ENCODE assay signal across 8 mouse cellular contexts in genomic region chr12:82105184-82106031, GRCm38 (mm10).
DNase-seq lines count a peak whose midpoint lies in the region; ATAC-seq and TF ChIP-seq lines count a peak whose summit lies in the region.

No protein-coding gene starts in this region.

- no peaks in the 10 kb centered on the region for H3K27me3 ChIP-seq in lung, embryonic 14.5 days (ENCODE audit: insufficient read depth, low read length)
- no peaks in the 10 kb centered on the region for H3K27me3 ChIP-seq in stomach, embryonic 16.5 days (ENCODE audit: control insufficient read depth, insufficient read depth, low read length)
- no peaks in the 10 kb centered on the region for H3K27me3 ChIP-seq in thymus, adult 2 months (ENCODE audit: control insufficient read depth, insufficient read depth, low read length)

- no peak for TF ChIP-seq POLR2A in thymus, adult 2 months (IDR thresholded peaks at IDR 0.05; ENCODE audit: control insufficient read depth, extremely low read depth, insufficient read depth, low read length, poor library complexity)

- WGBS in lung, embryonic 14.5 days: 54% methylated on average over 17 of the region's 17 CpGs
- 50% methylated on average over 17 of the region's 17 CpGs for WGBS in stomach, embryonic 16.5 days
- 91% methylated on average over 17 of the region's 17 CpGs for WGBS in thymus, adult 2 months

- no peak overlapping the region for H3K9ac ChIP-seq in lung, embryonic 14.5 days
- H3K9ac ChIP-seq in stomach, embryonic 16.5 days (ENCODE audit: low read length): no peak overlapping the region

- no peaks in the 10 kb centered on the region for H3K36me3 ChIP-seq in lung, embryonic 14.5 days (ENCODE audit: insufficient read depth)
- H3K36me3 ChIP-seq in stomach, embryonic 16.5 days (ENCODE audit: control insufficient read depth, insufficient read depth, low read length): no peaks in the 10 kb centered on the region
- no peaks in the 10 kb centered on the region for H3K36me3 ChIP-seq in thymus, adult 2 months (ENCODE audit: control insufficient read depth, insufficient read depth, low read length)

- TF ChIP-seq CTCF in lung, embryonic 14.5 days (IDR thresholded peaks at IDR 0.05; ENCODE audit: low read depth): no peak
- no peak for TF ChIP-seq CTCF in thymus, adult 2 months (IDR thresholded peaks at IDR 0.05; ENCODE audit: borderline replicate concordance, control insufficient read depth, extremely low read depth, insufficient read depth, low read length, poor library complexity)

- peaks cover 6% of the 10 kb centered on the region; the same call in 1 of the 2 replicates for H3K9me3 ChIP-seq in lung, embryonic 14.5 days (ENCODE audit: low read depth, low read length)
- H3K9me3 ChIP-seq in stomach, embryonic 16.5 days (replicated peaks; ENCODE audit: control insufficient read depth, low read length): 0 out of 2 replicates have a peak, but pooled peaks cover 2% of the 10 kb centered on the region

- ATAC-seq in lung, embryonic 14.5 days (ENCODE audit: insufficient read depth): no peak
- peak; percentile 25; the same call in 1 of the 2 replicates for ATAC-seq in frontal cortex, adult (ENCODE audit: low TSS enrichment)
- no peak for ATAC-seq in stomach, embryonic 16.5 days (ENCODE audit: insufficient read depth, low FRiP score)

- no peaks in the 10 kb centered on the region for H3K4me1 ChIP-seq in lung, embryonic 14.5 days (ENCODE audit: insufficient read depth)
- peaks cover 11% of the 10 kb centered on the region for H3K4me1 ChIP-seq in stomach, embryonic 16.5 days (ENCODE audit: control insufficient read depth, insufficient read depth, low read length)
- no peaks in the 10 kb centered on the region; the same call in 1 of the 2 replicates for H3K4me1 ChIP-seq in thymus, adult 2 months (replicated peaks; ENCODE audit: control insufficient read depth, insufficient read depth, low read length)

- DNase-seq in lung, embryonic 14.5 days: peak; percentile 22
- DNase-seq in lung, postnatal 4 days: no peak
- DNase-seq in layer of hippocampus, postnatal 10 days (ENCODE audit: low spot score in 2 of 2): peak; percentile 37 to 56
- no peak for DNase-seq in spleen, adult 12 weeks (ENCODE audit: low spot score)
- DNase-seq in thymus, adult 2 months: no peak
- no peak for DNase-seq in ovary, postnatal 10 days (ENCODE audit: low spot score)

- H3K4me3 ChIP-seq in lung, embryonic 14.5 days (ENCODE audit: low read depth, low read length): no peak overlapping the region
- H3K4me3 ChIP-seq in stomach, embryonic 16.5 days (replicated peaks; ENCODE audit: low read length): no peak overlapping the region
- H3K4me3 ChIP-seq in thymus, adult 2 months (ENCODE audit: control insufficient read depth, insufficient read depth, low read length): no peak overlapping the region

- H3K27ac ChIP-seq in lung, embryonic 14.5 days (ENCODE audit: low read depth): no peak overlapping the region
- H3K27ac ChIP-seq in stomach, embryonic 16.5 days (ENCODE audit: low read length): peak overlapping the region; percentile 44
- H3K27ac ChIP-seq in thymus, adult 2 months (ENCODE audit: control insufficient read depth, insufficient read depth, low read length): no peak overlapping the region

- H3K4me2 ChIP-seq in lung, embryonic 14.5 days: no peak overlapping the region
- no peak overlapping the region for H3K4me2 ChIP-seq in stomach, embryonic 16.5 days (ENCODE audit: low read depth, low read length)

Comparison
In these comparisons a context has a peak if more than half of its experiments do, and no peak if none do; other contexts are left out.
1. DNase-seq: peak in lung, embryonic 14.5 days (single experiment) and layer of hippocampus, postnatal 10 days (2 of 2); none in lung, postnatal 4 days (0 of 2), spleen, adult 12 weeks (single experiment), thymus, adult 2 months (single experiment) and ovary, postnatal 10 days (single experiment).